ENCODE assay signal across 10 mouse cellular contexts in the genomic region with DNA sequence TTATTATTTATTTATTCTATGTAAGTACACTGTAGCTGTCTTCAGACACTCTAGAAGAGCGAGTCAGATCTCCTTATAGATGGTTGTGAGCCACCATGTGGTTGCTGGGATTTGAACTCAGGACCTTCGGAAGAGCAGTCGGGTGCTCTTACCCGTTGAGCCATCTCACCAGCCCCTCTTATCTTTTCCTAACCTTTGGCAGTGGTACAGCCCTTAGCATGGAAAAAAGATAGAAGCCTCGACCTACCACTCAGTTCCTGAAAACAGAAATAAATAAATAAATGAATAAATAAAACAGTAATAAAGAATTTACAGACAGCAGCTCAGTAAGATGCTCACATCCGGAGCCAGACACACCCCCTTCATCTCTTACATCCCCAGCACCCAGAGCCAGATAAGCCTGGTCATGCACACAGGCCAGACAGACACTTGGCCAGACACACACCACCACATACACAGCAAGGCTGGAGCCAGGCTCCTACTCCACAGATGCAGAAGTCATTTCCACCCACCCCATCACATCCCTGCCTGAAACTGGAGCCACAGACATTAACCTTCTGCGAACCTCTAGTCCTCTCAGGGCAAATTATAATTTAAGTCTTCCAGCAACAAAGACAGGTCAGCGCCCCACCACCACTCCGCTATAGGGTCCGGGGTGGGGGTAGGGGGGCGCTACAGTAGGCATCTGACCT. TPM values are rescaled to one million over a fixed set of nuclear protein-coding genes. Genes with fewer than 3 reads are reported as not detected.
DNase-seq lines count a peak whose midpoint lies in the region; ATAC-seq and TF ChIP-seq lines count a peak whose summit lies in the region.
"Had no signal": no experiment of that assay in that cellular context is flagged by ENCODE, and none has a peak within 500 bp of the region (broad histone marks: within the 10 kb centered on the region; RNA-seq: fewer than 3 reads in every experiment).

No protein-coding gene starts in this region.

- H3K9me3 ChIP-seq in heart, embryonic 15.5 days (replicated peaks): no peaks in the 10 kb centered on the region
- no peaks in the 10 kb centered on the region for H3K9me3 ChIP-seq in embryonic facial prominence, embryonic 13.5 days
- no peaks in the 10 kb centered on the region for H3K9me3 ChIP-seq in intestine, embryonic 14.5 days (ENCODE audit: control insufficient read depth, low read length)
- no peaks in the 10 kb centered on the region for H3K9me3 ChIP-seq in midbrain, postnatal 0 days (ENCODE audit: low read length)

- TF ChIP-seq CTCF in midbrain, postnatal 0 days (IDR thresholded peaks at IDR 0.05): no peak
- no peak for TF ChIP-seq CTCF in cerebellum, adult 2 months (IDR thresholded peaks at IDR 0.05; ENCODE audit: borderline replicate concordance, insufficient read depth, low read depth, low read length)

- peaks cover 59% of the 10 kb centered on the region for H3K4me1 ChIP-seq in heart, embryonic 15.5 days (replicated peaks)
- peaks cover 59% of the 10 kb centered on the region for H3K4me1 ChIP-seq in embryonic facial prominence, embryonic 13.5 days
- peaks cover 50% of the 10 kb centered on the region for H3K4me1 ChIP-seq in intestine, embryonic 14.5 days (replicated peaks; ENCODE audit: control insufficient read depth, insufficient read depth, low read length)
- peaks cover 34% of the 10 kb centered on the region for H3K4me1 ChIP-seq in midbrain, postnatal 0 days (ENCODE audit: insufficient read depth, low read length)
- H3K4me1 ChIP-seq in cerebellum, adult 2 months (ENCODE audit: control insufficient read depth, insufficient read depth, low read length): peaks cover 13% of the 10 kb centered on the region

- TF ChIP-seq POLR2A in cerebellum, adult 2 months (IDR thresholded peaks at IDR 0.05; ENCODE audit: borderline replicate concordance, insufficient read depth, low read length): no peak

- peak overlapping the region; percentile 100 for H3K27ac ChIP-seq in heart, embryonic 15.5 days
- peak overlapping the region; percentile 98 for H3K27ac ChIP-seq in embryonic facial prominence, embryonic 13.5 days
- peak overlapping the region; percentile 98; the same call in 1 of the 2 replicates for H3K27ac ChIP-seq in intestine, embryonic 14.5 days (ENCODE audit: low read depth)
- H3K27ac ChIP-seq in midbrain, postnatal 0 days (ENCODE audit: low read depth, low read length): peak overlapping the region; percentile 98
- H3K27ac ChIP-seq in cerebellum, adult 2 months (ENCODE audit: insufficient read depth, low read length): no peak overlapping the region

- peak overlapping the region; percentile 86 for H3K4me3 ChIP-seq in heart, embryonic 15.5 days
- H3K4me3 ChIP-seq in embryonic facial prominence, embryonic 13.5 days: peak overlapping the region; percentile 94
- H3K4me3 ChIP-seq in intestine, embryonic 14.5 days (ENCODE audit: low read depth, low read length): peak overlapping the region; percentile 99
- H3K4me3 ChIP-seq in midbrain, postnatal 0 days (ENCODE audit: low read depth, low read length): peak overlapping the region; percentile 83
- H3K4me3 ChIP-seq in cerebellum, adult 2 months (replicated peaks; ENCODE audit: insufficient read depth, low read depth, low read length): no peak overlapping the region

- no peak for DNase-seq in heart, adult 18-20 months
- no peak for DNase-seq in intestine, embryonic 14.5 days (ENCODE audit: low spot score)
- no peak for DNase-seq in midbrain, postnatal 0 days (ENCODE audit: low spot score)
- DNase-seq in cerebellum, adult 2 months: no peak
- DNase-seq in thymus, adult 18-20 months: no peak
- DNase-seq: lung, postnatal 36 days; spleen, adult 18-20 months had no signal

- peaks cover 6% of the 10 kb centered on the region for H3K36me3 ChIP-seq in heart, embryonic 15.5 days
- H3K36me3 ChIP-seq in embryonic facial prominence, embryonic 13.5 days: peaks cover 14% of the 10 kb centered on the region
- peaks cover 16% of the 10 kb centered on the region for H3K36me3 ChIP-seq in intestine, embryonic 14.5 days (ENCODE audit: control insufficient read depth, insufficient read depth, low read length)
- H3K36me3 ChIP-seq in midbrain, postnatal 0 days (ENCODE audit: insufficient read depth, low read length): peaks cover 3% of the 10 kb centered on the region; the same call in 1 of the 2 replicates

- no peak for ATAC-seq in heart, embryonic 15.5 days (replicated peaks; ENCODE audit: insufficient number of reproducible peaks, insufficient read depth, low FRiP score, low read depth)
- no peak for ATAC-seq in embryonic facial prominence, embryonic 13.5 days (ENCODE audit: insufficient number of reproducible peaks, insufficient read depth, low FRiP score, low TSS enrichment, low read depth)
- ATAC-seq in intestine, embryonic 14.5 days (replicated peaks; ENCODE audit: low FRiP score, low TSS enrichment, low read depth): no peak
- no peak for ATAC-seq in midbrain, postnatal 0 days (ENCODE audit: low FRiP score)
- no peak for ATAC-seq in erythroid progenitor cell, adult 5-6 weeks (replicated peaks; ENCODE audit: low FRiP score, poor library complexity, severe bottlenecking)

- peak overlapping the region; percentile 96 for H3K9ac ChIP-seq in heart, embryonic 15.5 days
- H3K9ac ChIP-seq in embryonic facial prominence, embryonic 13.5 days: peak overlapping the region; percentile 96
- H3K9ac ChIP-seq in intestine, embryonic 14.5 days (ENCODE audit: low read length): peak overlapping the region; percentile 94
- peak overlapping the region; percentile 98 for H3K9ac ChIP-seq in midbrain, postnatal 0 days (replicated peaks; ENCODE audit: low read length, poor library complexity, severe bottlenecking)

- H3K4me2 ChIP-seq in heart, embryonic 15.5 days: peak overlapping the region; percentile 98
- peak overlapping the region; percentile 90 for H3K4me2 ChIP-seq in embryonic facial prominence, embryonic 13.5 days
- H3K4me2 ChIP-seq in intestine, embryonic 14.5 days (ENCODE audit: low read length): peak overlapping the region; percentile 74
- peak overlapping the region; percentile 83 for H3K4me2 ChIP-seq in midbrain, postnatal 0 days (ENCODE audit: low read depth, low read length, poor library complexity, severe bottlenecking)

- no peaks in the 10 kb centered on the region for H3K27me3 ChIP-seq in heart, embryonic 15.5 days
- H3K27me3 ChIP-seq in embryonic facial prominence, embryonic 13.5 days: no peaks in the 10 kb centered on the region
- no peaks in the 10 kb centered on the region for H3K27me3 ChIP-seq in intestine, embryonic 14.5 days (replicated peaks; ENCODE audit: control insufficient read depth, insufficient read depth, low read length)
- H3K27me3 ChIP-seq in midbrain, postnatal 0 days (ENCODE audit: insufficient read depth, low read length): no peaks in the 10 kb centered on the region
- no peaks in the 10 kb centered on the region for H3K27me3 ChIP-seq in cerebellum, adult 2 months (ENCODE audit: control insufficient read depth, insufficient read depth, low read length)

- WGBS in heart, embryonic 15.5 days: 44% methylated on average over 11 of the region's 11 CpGs
- 42% methylated on average over 11 of the region's 11 CpGs for WGBS in embryonic facial prominence, embryonic 13.5 days
- WGBS in intestine, embryonic 14.5 days: 46% methylated on average over 11 of the region's 11 CpGs
- WGBS in midbrain, postnatal 0 days: 51% methylated on average over 11 of the region's 11 CpGs
- WGBS in cerebellum, adult 2 months: 61% methylated on average over 11 of the region's 11 CpGs

RNA-seq across cellular contexts. Expression of a gene that starts 3.0 kb away (rescaled TPM):
- polyA plus RNA-seq in heart, embryonic 15.5 days (2015; fragmentation: Nextera tagmentation; extraction: Ambion mirVana): 10.9 and 11.5 TPM in 2 replicates
- 1 to 10 TPM; 4.8 to 4.9 TPM for total RNA-seq in heart, adult 18-20 months (2021)
- 17.2 and 20.9 TPM in 2 replicates for polyA plus RNA-seq in embryonic facial prominence, embryonic 13.5 days (2015; fragmentation: Nextera tagmentation; extraction: Ambion mirVana)
- 19.2 and 19.7 TPM in 2 replicates for polyA plus RNA-seq in intestine, embryonic 14.5 days (2014; fragmentation: Nextera tagmentation; extraction: Ambion mirVana)
- 16.0 and 19.6 TPM in 2 replicates for total RNA-seq in midbrain, postnatal 0 days (2014; rRNA removed)
- 14.2 and 16.7 TPM in 2 replicates for polyA plus RNA-seq in midbrain, postnatal 0 days (2015; fragmentation: Nextera tagmentation; extraction: Ambion mirVana)
- 54.3 and 59.5 TPM in 2 replicates for polyA plus RNA-seq in cerebellum, adult 2 months (2012; rRNA removed)
- total RNA-seq in erythroid progenitor cell, adult 5-6 weeks (2015; ENCODE audit: low replicate concordance): 5.9 TPM in 1 of 2 replicates, not detected in the other
- total RNA-seq in erythroid progenitor cell, adult 5-6 weeks (2017; ENCODE audit: low replicate concordance): 2.1 TPM in 1 of 2 replicates, not detected in the other

RNA-seq across cellular contexts. Expression of a gene that starts 5.9 kb away (rescaled TPM):
- 337 and 364 TPM in 2 replicates for polyA plus RNA-seq in heart, embryonic 15.5 days (2015; fragmentation: Nextera tagmentation; extraction: Ambion mirVana)
- total RNA-seq in heart, adult 18-20 months (2021): 100 to 1,000 TPM; 135 to 150 TPM
- 443 and 487 TPM in 2 replicates for polyA plus RNA-seq in embryonic facial prominence, embryonic 13.5 days (2015; fragmentation: Nextera tagmentation; extraction: Ambion mirVana)
- polyA plus RNA-seq in intestine, embryonic 14.5 days (2014; fragmentation: Nextera tagmentation; extraction: Ambion mirVana): 473 and 491 TPM in 2 replicates
- total RNA-seq in midbrain, postnatal 0 days (2014; rRNA removed): 386 and 449 TPM in 2 replicates
- polyA plus RNA-seq in midbrain, postnatal 0 days (2015; fragmentation: Nextera tagmentation; extraction: Ambion mirVana): 473 and 491 TPM in 2 replicates
- polyA plus RNA-seq in cerebellum, adult 2 months (2012; rRNA removed): 291 and 295 TPM in 2 replicates
- total RNA-seq in erythroid progenitor cell, adult 5-6 weeks (2015; ENCODE audit: low replicate concordance): 20.5 and 50.7 TPM in 2 replicates
- 7.9 and 45.8 TPM in 2 replicates for total RNA-seq in erythroid progenitor cell, adult 5-6 weeks (2017; ENCODE audit: low replicate concordance)

RNA-seq across cellular contexts. Expression of a gene that starts 11.7 kb away (rescaled TPM):
- 60.7 and 69.4 TPM in 2 replicates for polyA plus RNA-seq in heart, embryonic 15.5 days (2015; fragmentation: Nextera tagmentation; extraction: Ambion mirVana)
- total RNA-seq in heart, adult 18-20 months (2021): 100 to 1,000 TPM; 134 to 145 TPM
- polyA plus RNA-seq in embryonic facial prominence, embryonic 13.5 days (2015; fragmentation: Nextera tagmentation; extraction: Ambion mirVana): 12.5 and 13.4 TPM in 2 replicates
- 41.2 and 47.9 TPM in 2 replicates for polyA plus RNA-seq in intestine, embryonic 14.5 days (2014; fragmentation: Nextera tagmentation; extraction: Ambion mirVana)
- total RNA-seq in midbrain, postnatal 0 days (2014; rRNA removed): 13.3 and 27.0 TPM in 2 replicates
- 41.5 and 45.1 TPM in 2 replicates for polyA plus RNA-seq in midbrain, postnatal 0 days (2015; fragmentation: Nextera tagmentation; extraction: Ambion mirVana)
- polyA plus RNA-seq in cerebellum, adult 2 months (2012; rRNA removed): 70.2 and 72.2 TPM in 2 replicates
- 6.3 TPM in 1 of 2 replicates, not detected in the other for total RNA-seq in erythroid progenitor cell, adult 5-6 weeks (2015; ENCODE audit: low replicate concordance)
- total RNA-seq in erythroid progenitor cell, adult 5-6 weeks (2017; ENCODE audit: low replicate concordance): not detected in 2 replicates

RNA-seq across cellular contexts. Expression of a gene that starts 34.1 kb away (rescaled TPM):
- polyA plus RNA-seq in heart, embryonic 15.5 days (2015; fragmentation: Nextera tagmentation; extraction: Ambion mirVana): 2.2 and 2.3 TPM in 2 replicates
- 10 to 100 TPM; 59.5 to 60.0 TPM for total RNA-seq in heart, adult 18-20 months (2021)
- 3.1 and 3.3 TPM in 2 replicates for polyA plus RNA-seq in embryonic facial prominence, embryonic 13.5 days (2015; fragmentation: Nextera tagmentation; extraction: Ambion mirVana)
- 4.6 and 4.8 TPM in 2 replicates for polyA plus RNA-seq in intestine, embryonic 14.5 days (2014; fragmentation: Nextera tagmentation; extraction: Ambion mirVana)
- total RNA-seq in midbrain, postnatal 0 days (2014; rRNA removed): 43.9 and 52.8 TPM in 2 replicates
- polyA plus RNA-seq in midbrain, postnatal 0 days (2015; fragmentation: Nextera tagmentation; extraction: Ambion mirVana): 1.5 and 1.7 TPM in 2 replicates
- 68.4 and 69.3 TPM in 2 replicates for polyA plus RNA-seq in cerebellum, adult 2 months (2012; rRNA removed)
- 2.1 and 9.7 TPM in 2 replicates for total RNA-seq in erythroid progenitor cell, adult 5-6 weeks (2015; ENCODE audit: low replicate concordance)
- 1.3 and 3.9 TPM in 2 replicates for total RNA-seq in erythroid progenitor cell, adult 5-6 weeks (2017; ENCODE audit: low replicate concordance)

RNA-seq across cellular contexts. Expression of a gene that starts 47.2 kb away (rescaled TPM):
- 0.82 and 0.95 TPM in 2 replicates for polyA plus RNA-seq in heart, embryonic 15.5 days (2015; fragmentation: Nextera tagmentation; extraction: Ambion mirVana)
- total RNA-seq in heart, adult 18-20 months (2021): 10 to 100 TPM; 23.7 to 24.1 TPM
- 2.3 and 3.1 TPM in 2 replicates for polyA plus RNA-seq in embryonic facial prominence, embryonic 13.5 days (2015; fragmentation: Nextera tagmentation; extraction: Ambion mirVana)
- 1.7 and 1.9 TPM in 2 replicates for polyA plus RNA-seq in intestine, embryonic 14.5 days (2014; fragmentation: Nextera tagmentation; extraction: Ambion mirVana)
- 149 and 166 TPM in 2 replicates for total RNA-seq in midbrain, postnatal 0 days (2014; rRNA removed)
- polyA plus RNA-seq in midbrain, postnatal 0 days (2015; fragmentation: Nextera tagmentation; extraction: Ambion mirVana): 4.1 and 5.2 TPM in 2 replicates
- polyA plus RNA-seq in cerebellum, adult 2 months (2012; rRNA removed): 47.4 and 49.5 TPM in 2 replicates
- 2.9 and 4.0 TPM in 2 replicates for total RNA-seq in erythroid progenitor cell, adult 5-6 weeks (2015; ENCODE audit: low replicate concordance)
- 2.1 and 12.6 TPM in 2 replicates for total RNA-seq in erythroid progenitor cell, adult 5-6 weeks (2017; ENCODE audit: low replicate concordance)
